Mouse (Mus musculus) inflammation-experienced regulatory T-cells, adult 16 weeks (primary cell): ENCODE results near the gene AU040320. TPM values are rescaled to one million over a fixed set of nuclear protein-coding genes. Genes with fewer than 3 reads are reported as not detected.

Experiments used
- polyA plus RNA-seq: library from polyadenylated mRNA; unstranded; fragments of 100-300 nt; shearing (Covaris generic); gene quantifications from one replicate; pipeline ENCODE4 v1.2.1, GENCODE M21; 2017

The AU040320 gene
- 64.6 TPM for polyA plus RNA-seq

GRCm38 (mm10) chr4:126753268-126754230 is at the start of gene AU040320, which contains the start of gene Ncdn:
Gene AU040320, plus strand, starts transcription at chr4:126753544.
Gene Ncdn, minus strand, starts transcription at chr4:126753438.

GRCm38 (mm10) chr4:126736001-126736414 is 17.3 kb upstream of the AU040320 start, which contains the start of gene Tfap2e:
Gene Tfap2e, minus strand, starts transcription at chr4:126736240.

Other genes starting within 250 kb of the AU040320 start
- 0.06 TPM for gene Ago4, start 220.1 kb upstream of the AU040320 start, polyA plus RNA-seq
- 4.4 TPM for gene Clspn, start 196.6 kb upstream of the AU040320 start, polyA plus RNA-seq
- 1.0 TPM for gene 5730409E04Rik, start 143.7 kb upstream of the AU040320 start, polyA plus RNA-seq
- gene Psmb2, start 75.9 kb upstream of the AU040320 start, polyA plus RNA-seq: 327 TPM
- gene Tfap2e, start 17.3 kb upstream of the AU040320 start, polyA plus RNA-seq: not detected
- 64.1 TPM for gene Ncdn, start 106 bp upstream of the AU040320 start, polyA plus RNA-seq
- 20.1 TPM for gene Zmym4, start 214.6 kb downstream of the AU040320 start, polyA plus RNA-seq